Mouse (Mus musculus): Measurements from ENCODE around the gene Calr4. TPM values are rescaled to one million over a fixed set of nuclear protein-coding genes. Genes with fewer than 3 reads are reported as not detected.

The Calr4 gene
- polyA plus RNA-seq, 1 experiment from 2014 or later: 0.40 TPM

DNA sequence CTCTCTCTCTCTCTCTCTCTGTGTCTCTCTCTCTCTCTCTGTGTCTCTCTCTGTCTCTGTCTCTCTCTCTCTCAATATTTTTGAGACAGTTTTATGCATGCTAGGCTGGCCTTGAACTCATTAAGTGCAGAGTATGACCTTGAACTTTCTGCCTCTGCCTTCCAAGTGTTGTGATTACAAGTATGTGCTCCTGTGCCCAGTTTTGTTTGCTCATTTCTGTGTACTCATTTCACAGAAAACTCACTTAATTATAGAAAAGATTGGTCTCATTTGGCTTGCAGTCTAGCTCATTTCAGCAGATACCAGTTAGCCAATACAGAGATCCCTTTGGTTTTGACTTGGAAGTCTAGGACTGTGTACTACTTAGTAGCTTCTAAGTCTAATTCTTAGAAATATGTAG, 64.9 kb downstream of the Calr4 start:
- H3K9me3 ChIP-seq: no peaks in the 10 kb centered on the region
- no peak overlapping the region for H3K27ac ChIP-seq
- no peaks in the 10 kb centered on the region for H3K4me1 ChIP-seq
- H3K4me2 ChIP-seq: no peak overlapping the region
- no peaks in the 10 kb centered on the region for H3K36me3 ChIP-seq (replicated peaks)
- ATAC-seq (replicated peaks): no peak
- no peak overlapping the region for H3K9ac ChIP-seq
- H3K4me3 ChIP-seq: no peak overlapping the region
- no peaks in the 10 kb centered on the region for H3K27me3 ChIP-seq (replicated peaks)

Other genes starting within 250 kb of the Calr4 start
- 76.4 and 80.0 TPM in 2 replicates for gene Nrd1, start 233.8 kb upstream of the Calr4 start, polyA plus RNA-seq (2015; fragmentation: Nextera tagmentation; extraction: Ambion mirVana)
- 74.0 and 75.0 TPM in 2 replicates for gene Osbpl9, start 32.2 kb upstream of the Calr4 start, polyA plus RNA-seq (2015; fragmentation: Nextera tagmentation; extraction: Ambion mirVana)
- 58.0 and 61.0 TPM in 2 replicates for gene Eps15, start 45.8 kb downstream of the Calr4 start, polyA plus RNA-seq (2015; fragmentation: Nextera tagmentation; extraction: Ambion mirVana)
- gene Ttc39a, start 172.1 kb downstream of the Calr4 start, polyA plus RNA-seq (2015; fragmentation: Nextera tagmentation; extraction: Ambion mirVana): 2.0 and 2.4 TPM in 2 replicates